Mouse (Mus musculus): ENCODE data around the gene Gm1113.

The Gm1113 gene

GRCm38 (mm10) chr9:35518169-35518568 lies at the start of gene Gm1113:
Gm1113 (minus strand) TSS chr9:35518269.
- DNase-seq: no peak

- DNase-seq: no peak
Measured at GRCm38 (mm10) chr9:35564536-35565240, 46.6 kb upstream of the Gm1113 start.

GRCm38 (mm10) chr9:35561583-35561982 lies 43.5 kb upstream of the Gm1113 start:
- no peak for DNase-seq

- DNase-seq: no peak
Measured at GRCm38 (mm10) chr9:35561076-35561475, 43.0 kb upstream of the Gm1113 start.

- DNase-seq: peak; percentile 95
Measured at GRCm38 (mm10) chr9:35559009-35559890, 41.2 kb upstream of the Gm1113 start.

GRCm38 (mm10) chr9:35558257-35559008 lies 40.4 kb upstream of the Gm1113 start, which contains the start of the genes Ddx25 and Pus3:
Ddx25 (minus strand) TSS chr9:35558528.
Pus3 (plus strand) TSS chr9:35558595.
- peak; percentile 90 for DNase-seq

GRCm38 (mm10) chr9:35556494-35557102 lies 38.5 kb upstream of the Gm1113 start:
- no peak for DNase-seq

GRCm38 (mm10) chr9:35548455-35548854 lies 30.4 kb upstream of the Gm1113 start:
- DNase-seq: no peak

- no peak for DNase-seq
Measured at GRCm38 (mm10) chr9:35546745-35547144, 28.7 kb upstream of the Gm1113 start.

GRCm38 (mm10) chr9:35545704-35546103 lies 27.6 kb upstream of the Gm1113 start:
- DNase-seq: no peak

- no peak for DNase-seq
Measured at GRCm38 (mm10) chr9:35544666-35545065, 26.6 kb upstream of the Gm1113 start.

- DNase-seq: no peak
Measured at GRCm38 (mm10) chr9:35543099-35543860, 25.2 kb upstream of the Gm1113 start.

GRCm38 (mm10) chr9:35541941-35542340 lies 23.9 kb upstream of the Gm1113 start:
- no peak for DNase-seq

GRCm38 (mm10) chr9:35541488-35541887 lies 23.4 kb upstream of the Gm1113 start:
- peak; percentile 84 for DNase-seq

- DNase-seq: no peak
Measured at GRCm38 (mm10) chr9:35541024-35541423, 23.0 kb upstream of the Gm1113 start.

- DNase-seq: no peak
Measured at GRCm38 (mm10) chr9:35539001-35539750, 21.1 kb upstream of the Gm1113 start.

- no peak for DNase-seq
Measured at GRCm38 (mm10) chr9:35535876-35536275, 17.8 kb upstream of the Gm1113 start.

GRCm38 (mm10) chr9:35535110-35535509 lies 17.0 kb upstream of the Gm1113 start:
- peak; percentile 91 for DNase-seq

- DNase-seq: no peak
Measured at GRCm38 (mm10) chr9:35533266-35533665, 15.2 kb upstream of the Gm1113 start.

- DNase-seq: peak; percentile 53
Measured at GRCm38 (mm10) chr9:35529796-35530195, 11.7 kb upstream of the Gm1113 start.

GRCm38 (mm10) chr9:35529141-35529540 lies 11.1 kb upstream of the Gm1113 start:
- DNase-seq: no peak

Data from retina, postnatal 1 day (tissue).